Mouse (Mus musculus): ENCODE measurements around the gene Nfkb2.

The Nfkb2 gene

DNA sequence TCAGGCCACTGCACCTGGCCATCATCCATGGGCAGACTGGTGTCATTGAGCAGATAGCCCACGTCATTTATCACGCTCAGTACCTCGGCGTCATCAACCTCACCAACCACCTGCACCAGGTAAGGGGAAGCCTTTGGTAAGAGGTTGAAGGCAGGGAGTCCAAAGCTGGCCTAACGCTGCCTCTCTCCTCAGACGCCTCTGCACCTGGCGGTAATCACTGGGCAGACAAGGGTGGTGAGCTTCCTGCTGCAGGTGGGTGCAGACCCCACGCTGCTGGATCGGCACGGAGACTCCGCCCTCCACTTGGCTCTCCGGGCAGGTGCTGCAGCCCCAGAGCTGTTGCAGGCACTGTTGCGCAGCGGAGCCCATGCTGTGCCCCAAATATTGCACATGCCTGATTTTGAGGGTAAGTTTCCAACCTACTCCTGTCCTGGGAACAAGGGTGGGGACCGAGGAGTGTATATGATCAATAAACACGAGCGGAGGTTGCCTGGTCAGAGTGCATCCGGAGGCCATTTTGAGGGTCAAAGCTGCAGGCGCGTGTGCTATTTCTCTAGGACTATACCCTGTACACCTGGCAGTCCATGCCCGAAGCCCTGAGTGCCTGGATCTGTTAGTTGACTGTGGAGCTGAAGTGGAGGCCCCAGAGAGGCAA is 5.7 kb downstream of the Nfkb2 start:
- DNase-seq, result peak; percentile 10

DNA sequence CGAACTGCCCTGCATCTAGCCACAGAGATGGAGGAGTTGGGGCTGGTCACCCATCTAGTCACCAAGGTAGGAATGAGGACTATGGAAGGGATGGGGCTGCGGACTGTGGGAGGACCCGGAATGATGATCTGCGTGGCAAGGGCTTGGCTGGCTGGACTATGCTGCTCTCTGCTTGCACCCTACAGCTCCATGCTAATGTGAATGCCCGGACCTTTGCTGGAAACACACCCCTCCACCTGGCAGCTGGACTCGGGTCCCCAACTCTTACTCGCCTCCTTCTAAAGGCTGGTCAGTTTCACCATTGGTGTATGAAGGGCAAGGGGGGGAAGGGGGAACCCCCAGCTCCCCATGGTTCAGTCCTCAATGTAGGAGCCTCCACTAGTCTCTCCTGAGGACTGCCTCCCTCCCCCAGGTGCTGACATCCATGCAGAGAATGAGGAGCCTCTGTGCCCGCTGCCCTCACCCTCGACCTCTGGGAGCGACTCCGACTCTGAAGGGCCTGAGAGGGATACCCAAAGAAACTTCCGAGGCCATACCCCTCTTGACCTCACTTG is 6.3 kb downstream of the Nfkb2 start:
- no peak for DNase-seq

DNA sequence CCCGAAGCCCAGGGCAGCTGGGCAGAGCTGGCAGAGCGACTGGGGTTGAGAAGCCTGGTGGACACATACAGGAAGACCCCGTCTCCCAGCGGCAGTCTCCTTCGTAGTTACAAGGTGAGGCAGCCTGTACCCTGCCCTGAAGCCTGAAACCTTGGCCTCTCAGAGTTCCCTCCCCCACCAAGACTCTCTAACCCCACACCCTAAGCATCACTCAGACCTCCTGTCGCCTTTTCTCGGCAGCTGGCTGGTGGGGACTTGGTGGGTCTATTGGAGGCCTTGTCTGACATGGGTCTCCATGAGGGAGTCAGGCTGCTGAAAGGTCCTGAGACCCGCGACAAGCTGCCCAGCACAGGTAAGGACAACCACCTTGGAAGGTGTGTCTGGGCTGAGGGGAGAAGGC is 7.2 kb downstream of the Nfkb2 start:
- no peak for DNase-seq

DNA sequence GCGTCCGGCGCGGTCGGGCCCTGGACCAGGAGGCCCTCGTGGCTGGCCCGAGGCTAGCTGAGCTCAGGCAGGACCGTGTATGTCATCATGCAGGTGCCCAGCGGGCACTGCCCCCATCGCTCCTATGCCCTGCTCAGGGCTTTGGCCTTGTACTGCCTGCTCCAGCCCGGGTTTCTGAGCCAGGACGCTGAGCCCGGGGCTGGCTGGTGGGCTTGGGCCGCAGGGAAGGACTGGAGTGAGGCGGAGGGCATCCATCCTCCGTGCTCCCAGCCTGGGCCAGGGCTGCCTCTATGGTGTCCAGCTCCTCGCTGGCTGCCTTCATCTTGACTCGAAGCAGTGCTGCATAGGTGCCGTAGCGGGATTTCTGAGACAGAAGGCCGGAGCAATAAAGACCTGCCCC is 8.4 kb downstream of the Nfkb2 start:
- DNase-seq, result no peak

DNA sequence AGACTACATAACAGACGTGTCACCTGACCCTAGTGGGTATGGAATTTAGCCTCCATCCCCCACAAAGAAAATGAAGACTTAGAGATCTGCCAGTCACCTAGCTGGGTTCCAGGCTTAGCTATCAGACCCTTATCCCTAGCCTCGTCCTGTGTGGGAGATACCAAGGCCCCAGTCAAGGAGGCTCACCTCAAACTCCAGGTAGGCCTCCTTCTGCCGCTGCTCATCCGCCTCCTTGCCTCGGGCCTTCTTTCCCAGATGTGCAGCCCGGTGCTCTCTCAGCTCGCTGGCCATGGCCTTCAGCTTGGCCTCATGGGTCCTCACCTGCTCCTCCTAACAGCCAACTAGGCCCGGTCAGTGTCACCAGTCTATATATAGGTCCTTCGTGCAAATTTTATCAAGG is 9.0 kb downstream of the Nfkb2 start:
- no peak for DNase-seq

DNA sequence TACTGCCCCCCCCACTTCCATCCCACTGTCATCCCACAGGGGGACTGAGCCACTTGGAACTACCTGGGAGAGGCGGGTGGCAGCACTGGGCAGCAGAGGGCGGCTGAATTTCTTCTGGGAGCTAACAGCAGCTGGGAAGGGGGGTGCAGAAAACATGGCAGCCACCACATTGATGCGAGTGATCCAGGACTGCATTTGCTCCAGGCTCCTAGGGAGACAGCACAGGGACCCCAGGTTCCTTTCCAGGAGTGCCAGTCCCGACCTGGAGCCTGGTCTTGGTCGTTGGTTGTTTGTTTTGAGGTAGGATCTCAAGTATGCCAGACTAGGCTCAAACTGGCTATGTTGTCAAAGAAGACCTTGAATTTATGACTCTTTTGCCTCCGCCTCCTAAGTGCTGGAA is 9.5 kb downstream of the Nfkb2 start:
- DNase-seq, result no peak

DNA sequence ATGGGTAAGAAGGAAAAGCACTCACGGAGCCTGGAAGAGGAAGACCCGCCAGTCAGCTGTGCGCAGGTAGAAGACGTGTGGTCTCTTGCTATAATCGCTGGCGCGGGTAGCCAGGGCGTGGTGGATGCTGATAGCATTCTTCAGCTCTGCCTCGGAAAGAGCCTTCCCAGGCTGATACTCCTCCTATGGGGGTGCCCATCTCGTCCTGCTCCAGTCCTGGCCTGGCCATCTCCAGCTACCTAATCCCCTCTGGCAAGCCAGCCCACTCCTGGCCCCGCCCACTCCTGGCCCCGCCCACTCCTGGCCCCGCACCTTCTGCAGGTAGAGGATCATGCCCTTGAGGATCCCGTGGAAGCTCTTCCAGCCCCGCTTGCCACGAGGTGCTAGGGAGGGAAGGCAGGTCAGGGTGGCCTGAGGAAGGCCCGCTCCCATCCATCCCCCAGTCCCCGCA is 10.1 kb downstream of the Nfkb2 start:
- DNase-seq, result peak; percentile 4

DNA sequence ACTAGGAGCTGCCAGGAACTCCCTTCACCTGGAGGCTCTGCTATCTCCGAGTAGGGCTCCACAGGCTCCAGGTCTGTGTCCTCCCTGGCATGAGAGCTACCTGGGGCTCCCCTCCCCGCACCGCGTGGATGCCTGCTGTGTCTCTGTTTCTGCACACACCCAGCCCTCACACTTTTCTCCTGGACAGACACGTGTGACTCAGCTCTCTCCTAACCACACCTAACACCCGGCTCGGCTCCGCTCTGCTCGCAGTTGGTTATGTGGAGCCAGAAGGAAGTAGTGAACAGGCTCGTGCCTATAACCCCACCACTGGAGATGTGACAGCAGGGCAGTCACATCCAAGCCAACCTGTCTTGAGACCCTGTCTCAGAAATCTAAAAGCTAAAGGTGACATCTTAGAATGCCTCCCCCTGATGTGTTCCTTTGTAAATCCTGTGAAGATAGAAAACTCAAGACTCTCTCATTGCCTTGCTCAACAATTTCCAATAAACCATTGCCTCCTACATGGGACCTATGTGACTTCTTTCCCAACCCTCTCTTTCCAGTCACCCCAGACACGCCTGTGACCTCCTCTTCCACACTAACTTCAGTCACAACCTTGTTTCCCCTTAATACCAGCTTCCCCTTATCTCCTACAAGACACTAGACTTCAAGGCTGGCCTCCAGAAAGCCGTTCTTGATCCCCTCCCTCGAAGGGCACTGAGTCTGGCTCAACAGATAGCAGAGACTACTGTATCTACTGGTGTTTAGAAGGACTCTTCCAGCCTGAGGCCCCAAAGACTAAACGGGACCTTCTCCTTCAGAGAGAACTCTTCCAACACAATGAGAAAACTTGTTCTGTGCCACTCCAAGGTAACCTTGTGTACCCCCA is 11.0 kb downstream of the Nfkb2 start:
- peak; percentile 37 for DNase-seq

DNA sequence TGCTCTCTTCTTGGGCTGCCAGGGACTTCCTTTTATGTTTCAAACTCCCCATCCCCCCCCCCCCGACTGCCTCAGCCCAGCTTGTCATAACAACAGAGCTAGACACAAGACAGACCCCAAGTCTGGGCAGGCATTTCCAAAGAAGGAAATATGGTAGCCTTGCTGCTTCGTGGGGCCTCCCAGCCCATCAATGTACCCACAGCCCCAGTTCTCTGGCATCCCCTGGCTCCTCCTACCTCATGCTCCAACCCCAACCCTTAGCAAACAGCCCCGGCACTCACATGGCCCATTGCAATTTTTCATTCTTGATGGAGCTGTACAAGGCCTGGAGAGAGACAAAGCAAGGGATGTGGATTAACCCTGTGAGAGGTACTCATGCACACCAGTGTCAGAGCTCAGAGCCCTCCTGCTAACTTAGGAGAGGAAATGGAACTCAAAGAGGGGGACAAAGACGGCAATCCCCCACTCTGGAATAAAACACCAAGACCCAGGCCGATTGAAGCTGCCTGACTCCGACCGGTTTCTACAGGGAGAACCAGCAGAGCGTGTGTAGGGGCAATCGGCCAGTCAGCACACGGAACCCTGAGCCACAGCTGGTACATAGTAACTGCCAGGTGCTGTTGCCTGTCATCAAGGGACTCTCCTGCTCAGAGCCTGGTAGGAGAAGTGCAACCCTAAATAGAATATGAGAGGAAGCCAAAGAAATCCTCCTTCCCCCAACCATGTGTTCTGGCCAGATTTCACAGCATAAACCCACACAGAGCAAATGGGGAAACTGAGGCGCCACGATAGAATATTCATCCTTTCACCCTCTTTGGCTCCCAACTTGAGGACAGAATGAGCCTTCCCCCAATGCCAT is 11.9 kb downstream of the Nfkb2 start:
- DNase-seq, result peak; percentile 16

DNA sequence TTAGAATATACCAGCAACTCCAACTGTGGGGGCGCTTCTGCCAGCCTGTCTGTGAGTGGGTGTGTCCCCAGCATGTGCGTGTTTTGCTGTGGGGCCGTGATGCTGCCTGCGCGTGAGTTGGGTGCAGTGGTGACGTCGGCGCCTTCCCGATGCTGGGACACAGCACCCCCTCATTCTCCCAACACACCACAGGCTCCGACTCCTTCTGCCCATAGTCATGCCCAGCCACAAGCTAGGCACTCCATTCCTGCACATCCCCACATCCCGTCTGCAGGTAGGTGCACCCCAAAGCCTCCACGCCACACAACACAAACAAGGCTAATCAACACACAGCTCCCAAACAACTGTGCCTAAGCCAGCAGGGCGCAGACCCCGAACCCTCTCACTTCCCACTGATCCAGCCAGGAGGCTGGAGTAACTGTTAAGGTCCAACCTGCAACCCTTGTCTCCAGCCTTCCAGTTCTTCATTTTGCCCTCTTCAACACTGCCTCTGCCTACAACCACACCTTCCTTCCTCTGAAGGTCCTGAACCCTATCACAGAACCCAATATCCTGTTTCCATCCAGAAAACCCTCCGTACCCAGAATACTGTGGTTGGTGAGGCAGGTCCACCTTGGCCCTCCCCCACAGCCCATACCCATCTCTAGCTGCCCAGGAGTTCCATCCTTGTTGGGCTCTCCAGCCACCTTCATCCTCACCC is 12.9 kb downstream of the Nfkb2 start:
- DNase-seq, result peak; percentile 91

DNA sequence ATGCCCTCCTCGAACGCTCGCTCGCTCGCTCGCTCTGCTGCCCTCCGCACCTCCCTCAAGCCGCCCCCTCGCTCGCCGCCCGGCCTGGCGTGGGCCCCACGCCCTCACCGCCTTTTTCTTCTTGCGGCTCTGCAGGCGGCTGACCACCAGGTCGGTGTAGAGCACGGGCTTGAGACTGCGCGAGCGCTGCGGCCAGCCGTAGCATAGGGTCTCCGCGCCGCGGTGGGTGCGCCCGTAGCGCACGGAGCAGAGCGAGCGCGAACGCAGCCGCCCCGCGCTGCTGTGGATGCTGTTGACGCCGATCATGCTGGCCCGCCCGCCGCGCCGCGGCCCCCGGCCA is 13.4 kb downstream of the Nfkb2 start:
- DNase-seq, result peak; percentile 11

DNA sequence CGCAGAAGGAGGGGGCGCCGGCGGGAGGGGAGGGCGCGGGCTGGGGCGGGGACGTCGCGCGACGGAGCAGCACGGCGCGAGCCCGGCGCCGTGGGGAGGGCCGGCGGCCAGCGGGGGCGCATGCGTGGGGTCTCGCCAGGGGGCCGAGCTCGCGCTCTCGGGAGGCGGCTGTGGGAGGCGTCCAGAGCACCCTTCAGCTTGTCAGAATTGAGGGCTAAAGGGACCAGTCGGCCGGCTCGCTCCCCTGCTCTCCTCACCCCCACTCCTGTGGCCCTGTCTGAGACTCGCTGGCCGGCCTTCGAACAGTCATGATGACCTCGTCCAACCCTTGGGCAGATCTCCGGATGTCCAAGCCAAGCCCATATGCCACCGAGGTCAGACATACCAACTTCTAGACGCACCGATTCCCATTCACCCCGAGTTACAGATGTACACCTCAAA is 13.9 kb downstream of the Nfkb2 start:
- DNase-seq, result peak; percentile 69

DNA sequence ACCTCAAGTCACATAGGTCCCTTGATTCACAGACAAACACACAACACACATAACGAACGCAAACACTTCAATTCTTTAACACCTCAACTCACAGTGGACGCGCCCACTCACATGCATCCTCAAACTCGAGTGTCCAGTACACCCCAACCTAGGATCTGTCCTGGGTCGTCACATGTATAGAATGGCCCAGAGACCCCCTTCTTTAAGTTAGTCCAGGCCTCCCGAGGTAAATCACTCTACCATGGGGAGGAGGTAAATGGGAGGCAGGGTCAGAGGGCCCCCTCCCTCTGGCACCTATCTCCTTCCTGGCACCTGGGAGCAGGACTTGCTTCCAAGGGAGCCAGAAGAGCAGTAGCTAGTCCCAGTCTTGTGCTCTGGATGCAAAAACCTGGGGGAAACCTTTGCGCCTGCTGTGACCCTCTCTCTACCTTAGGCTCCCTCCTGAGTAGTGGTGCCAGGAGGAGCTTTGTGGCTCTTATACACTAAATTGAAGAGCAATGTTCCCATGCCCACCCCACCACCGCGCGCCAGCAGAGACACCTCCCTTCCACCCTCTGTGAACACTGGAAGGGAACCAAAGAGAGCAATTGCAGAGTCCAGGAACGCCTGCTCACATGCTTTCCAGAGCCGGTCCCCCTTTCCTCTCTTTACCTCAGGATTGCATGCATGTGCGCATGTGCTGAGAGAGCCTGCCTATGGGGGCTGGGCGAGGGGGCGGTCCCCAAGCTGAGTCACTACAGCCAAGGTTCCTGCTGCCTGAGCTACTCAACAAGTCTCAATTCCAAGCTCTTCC is 14.7 kb downstream of the Nfkb2 start:
- DNase-seq, result peak; percentile 96

DNA sequence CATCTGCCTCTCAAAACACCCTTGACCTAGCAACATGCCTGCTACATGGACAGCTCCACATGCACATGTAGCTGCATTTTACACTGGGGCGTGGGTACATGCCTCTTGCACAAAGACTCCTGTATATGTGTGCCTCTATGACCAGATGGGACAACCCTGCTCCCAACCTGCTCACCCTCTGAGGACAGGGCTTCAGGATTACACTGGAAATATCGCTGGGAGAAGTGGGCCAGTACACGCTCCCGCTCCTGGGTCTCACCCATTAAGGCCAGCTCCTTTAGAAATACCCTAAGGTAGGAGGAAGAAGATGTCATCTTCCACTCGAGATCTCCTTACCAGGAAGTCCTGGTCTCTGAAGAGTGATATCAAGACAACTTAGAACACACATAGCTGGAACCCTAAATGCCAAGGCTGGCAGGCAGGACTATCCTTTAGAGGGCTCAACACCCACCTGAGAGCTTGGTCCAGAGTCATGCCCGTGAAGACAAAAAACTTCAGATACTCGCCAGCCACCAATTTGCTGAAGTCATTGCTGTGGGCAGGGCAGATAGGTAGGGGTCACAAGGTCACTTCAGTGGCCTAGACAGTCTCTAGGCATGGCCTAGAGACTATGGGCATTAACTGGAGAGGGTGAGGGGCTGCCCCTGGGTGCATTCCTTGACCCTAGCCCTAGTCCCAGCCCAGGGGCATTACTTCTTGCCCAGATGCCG is 16.1 kb downstream of the Nfkb2 start:
- DNase-seq, result no peak

DNA sequence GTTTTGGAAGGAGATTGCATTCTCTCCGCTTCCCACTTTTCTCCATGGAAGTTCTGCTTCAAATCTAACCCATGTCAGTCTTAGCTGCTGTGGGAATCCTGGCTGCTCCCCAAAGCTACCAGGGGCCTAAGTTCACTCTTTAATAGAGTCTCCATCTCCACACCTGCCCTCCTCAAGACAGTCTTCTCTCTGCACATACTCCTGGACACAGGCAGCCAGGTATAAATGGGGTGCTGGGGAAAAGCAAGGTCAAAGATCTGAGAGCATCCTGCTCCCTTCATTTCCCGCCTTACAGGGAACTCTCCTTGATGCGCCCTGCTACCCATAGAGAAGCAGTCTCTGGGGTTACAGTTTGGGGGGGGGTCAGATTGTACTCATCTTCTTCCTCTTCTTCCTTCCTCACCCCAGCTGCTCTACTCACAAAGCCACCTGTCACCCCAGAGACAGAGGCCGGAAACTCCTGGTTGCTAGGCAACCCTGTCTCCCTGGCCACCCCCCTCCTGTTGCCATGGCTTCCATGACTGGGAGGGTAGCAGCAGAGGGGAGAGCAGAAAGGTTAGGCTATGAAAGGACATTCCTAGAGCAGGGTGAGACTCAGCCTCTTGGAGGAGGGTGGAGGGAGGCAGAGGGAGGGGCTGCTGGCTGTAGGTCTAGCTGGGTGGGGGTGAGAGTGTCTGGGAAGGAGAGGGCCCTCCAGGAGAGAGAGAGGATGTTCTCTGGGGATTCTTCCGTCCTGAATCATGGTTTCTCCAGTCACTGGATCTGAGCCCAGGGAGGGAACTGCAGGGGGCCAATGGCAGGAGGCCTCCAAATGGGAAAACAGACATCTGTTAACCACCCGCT is 17.2 kb downstream of the Nfkb2 start:
- peak; percentile 77 for DNase-seq

DNA sequence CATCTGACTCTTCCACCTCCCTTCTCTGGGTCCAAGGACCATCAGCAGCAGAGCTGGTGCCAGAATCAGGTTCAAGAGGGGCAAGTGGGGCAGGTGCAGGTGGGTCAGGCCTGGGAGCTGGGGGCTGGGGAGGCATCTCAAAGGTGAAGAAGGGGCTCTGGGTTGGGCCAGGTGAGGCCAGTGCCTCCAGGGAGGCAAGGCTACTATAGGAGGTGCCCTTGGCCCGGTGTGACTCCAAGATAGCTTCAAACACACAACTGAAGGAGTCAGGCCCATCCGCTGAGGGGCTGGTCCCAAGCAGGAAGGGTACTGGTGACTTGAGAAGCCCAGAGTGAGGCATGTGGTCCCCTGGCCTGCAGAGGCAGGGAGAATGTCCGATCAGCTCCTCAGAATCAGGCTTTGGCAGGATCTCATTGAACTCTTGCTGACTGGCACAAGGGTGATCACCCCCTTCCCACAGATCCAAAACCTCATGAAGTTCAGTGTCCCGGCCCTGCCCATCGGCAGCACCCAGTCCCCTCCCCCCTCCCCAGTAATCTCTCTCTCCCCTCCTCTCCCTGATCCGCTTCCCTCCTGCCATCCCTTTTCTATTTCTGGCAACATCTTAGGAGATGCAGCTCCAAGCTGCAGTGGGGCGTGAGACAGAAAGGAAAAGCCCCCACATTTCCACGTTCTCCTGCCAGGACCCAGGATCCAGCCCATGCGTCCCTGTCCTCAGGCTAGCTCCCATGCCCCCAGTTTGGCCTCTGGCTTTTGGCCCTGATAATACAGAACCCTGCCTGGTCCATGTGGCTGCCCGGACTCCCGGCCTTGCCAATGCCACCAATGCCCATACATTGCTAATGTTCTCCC is 18.2 kb downstream of the Nfkb2 start:
- no peak for DNase-seq

DNA sequence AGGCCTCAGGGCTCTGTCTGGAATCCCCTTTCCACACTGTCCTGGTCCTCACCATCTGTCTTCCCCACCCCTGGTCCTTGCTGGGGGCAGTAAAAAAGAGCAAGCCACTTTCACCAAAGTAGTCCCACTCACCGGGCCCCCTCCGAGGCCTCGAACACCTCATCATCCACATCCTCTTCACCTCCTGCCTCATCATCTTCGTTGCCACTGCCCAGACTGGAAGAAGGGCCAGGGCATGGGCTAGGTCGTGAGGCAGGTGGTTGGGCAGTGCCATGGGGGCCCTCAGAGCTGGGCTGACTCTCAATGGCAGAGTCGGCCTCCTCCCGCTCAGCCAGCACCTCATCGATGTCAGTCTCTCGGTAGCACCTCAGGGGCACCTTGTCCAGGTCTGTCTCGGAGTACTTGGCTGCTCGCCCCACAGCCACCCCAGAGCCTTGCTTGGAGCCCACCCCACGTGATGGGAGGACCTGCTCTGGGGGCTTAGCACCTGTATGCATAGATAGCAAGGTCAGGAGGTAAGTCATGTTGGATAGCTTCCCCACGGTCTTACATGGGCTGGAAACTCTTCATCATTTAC is 19.0 kb downstream of the Nfkb2 start:
- DNase-seq, result no peak

DNA sequence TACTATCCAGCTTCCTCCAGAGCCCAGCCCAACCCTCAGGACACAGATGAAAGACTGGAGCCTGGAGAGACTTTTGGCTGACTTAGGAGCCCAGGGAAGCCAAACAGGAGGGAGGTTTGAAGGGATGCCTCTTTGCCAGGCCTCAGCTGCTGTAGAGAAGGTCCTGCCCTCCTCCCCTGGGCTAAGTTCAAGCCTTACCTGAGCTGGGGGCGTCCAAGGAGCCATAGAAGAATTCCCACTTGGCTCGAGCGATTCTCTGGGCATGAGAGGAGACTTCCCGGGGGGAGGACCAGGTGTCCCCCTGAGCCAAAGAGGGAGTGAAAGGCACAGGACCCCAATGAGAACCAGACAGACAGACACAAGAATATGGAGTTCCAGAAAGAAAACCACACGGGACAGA is 19.6 kb downstream of the Nfkb2 start:
- DNase-seq, result no peak

DNA sequence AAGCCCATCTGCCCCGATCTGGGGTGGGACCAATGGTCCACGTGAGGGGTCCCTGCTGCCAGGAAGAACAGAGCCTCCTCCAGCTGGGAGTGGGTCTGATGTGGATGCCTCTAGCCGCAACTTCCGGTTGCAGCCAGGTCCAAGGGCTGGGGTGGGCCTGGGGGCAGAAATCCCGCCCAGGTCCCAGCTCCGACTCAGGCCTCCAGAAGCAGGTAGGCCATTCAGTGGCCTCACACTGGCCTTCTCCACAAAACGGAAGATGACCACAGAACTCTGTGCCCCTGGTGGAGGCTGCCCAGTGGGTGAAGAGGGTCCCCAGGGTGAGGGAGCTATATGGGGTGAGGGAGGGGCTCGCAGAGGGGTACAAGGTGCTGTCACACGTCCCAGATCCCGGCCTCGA is 20.2 kb downstream of the Nfkb2 start:
- DNase-seq, result no peak

All from right cerebral cortex, adult 18-20 months (tissue).